Comparison of ENCODE assay signal across 10 mouse cellular contexts in the genomic region with DNA sequence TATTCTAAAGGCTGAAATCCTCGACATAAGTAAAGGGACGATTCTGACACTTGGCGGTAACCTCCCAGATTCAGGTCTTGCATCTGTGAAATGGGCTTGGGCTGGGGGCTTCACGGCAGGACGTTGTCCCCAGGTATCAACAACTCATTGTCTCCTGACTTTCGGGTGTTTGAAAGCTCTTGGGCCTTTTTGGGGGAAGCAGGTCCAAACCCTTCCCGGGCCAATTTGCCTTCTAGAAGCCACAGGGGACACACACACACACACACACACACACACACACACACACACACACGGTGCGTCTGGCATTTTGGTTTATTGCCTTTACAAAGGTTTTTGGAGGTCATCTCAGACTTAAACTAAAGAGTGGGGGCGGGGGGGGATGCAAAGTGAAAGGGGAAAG. TPM values are rescaled to one million over a fixed set of nuclear protein-coding genes. Genes with fewer than 3 reads are reported as not detected.
DNase-seq lines count a peak whose midpoint lies in the region; ATAC-seq and TF ChIP-seq lines count a peak whose summit lies in the region.
"Had no signal": no experiment of that assay in that cellular context is flagged by ENCODE, and none has a peak within 500 bp of the region (broad histone marks: within the 10 kb centered on the region; RNA-seq: fewer than 3 reads in every experiment).

No protein-coding gene starts in this region.

- H3K4me1 ChIP-seq in kidney, postnatal 0 days (replicated peaks; ENCODE audit: insufficient read depth, low read length) = no peaks in the 10 kb centered on the region
- H3K4me1 ChIP-seq in embryonic facial prominence, embryonic 13.5 days = 0 out of 2 replicates have a peak, but pooled peaks cover 10% of the 10 kb centered on the region
- H3K4me1 ChIP-seq in forebrain, postnatal 0 days (ENCODE audit: insufficient read depth) = no peaks in the 10 kb centered on the region

- WGBS in kidney, postnatal 0 days = 1% methylated on average over 10 of the region's 10 CpGs
- WGBS in embryonic facial prominence, embryonic 13.5 days = under 1% methylated on average over 10 of the region's 10 CpGs
- WGBS in forebrain, postnatal 0 days = 5% methylated on average over 10 of the region's 10 CpGs

- H3K4me3 ChIP-seq in kidney, postnatal 0 days (replicated peaks; ENCODE audit: low read depth, low read length) = peak overlapping the region; percentile 4
- H3K4me3 ChIP-seq in embryonic facial prominence, embryonic 13.5 days = peak overlapping the region; percentile 29; the same call in 1 of the 2 replicates
- H3K4me3 ChIP-seq in forebrain, postnatal 0 days (ENCODE audit: low read depth, low read length) = no peak overlapping the region

- H3K36me3 ChIP-seq in kidney, postnatal 0 days (ENCODE audit: insufficient read depth, low read length) = no peaks in the 10 kb centered on the region
- no peaks in the 10 kb centered on the region for H3K36me3 ChIP-seq in embryonic facial prominence, embryonic 13.5 days
- no peaks in the 10 kb centered on the region for H3K36me3 ChIP-seq in forebrain, postnatal 0 days (ENCODE audit: insufficient read depth)
- H3K36me3 ChIP-seq: liver, embryonic 15.5 days had no signal

- H3K9ac ChIP-seq in kidney, postnatal 0 days (ENCODE audit: low read depth, low read length) = no peak overlapping the region
- no peak overlapping the region for H3K9ac ChIP-seq in embryonic facial prominence, embryonic 13.5 days
- no peak overlapping the region for H3K9ac ChIP-seq in forebrain, postnatal 0 days
- H3K9ac ChIP-seq: liver, embryonic 15.5 days had no signal

- peak overlapping the region; percentile 23; the same call in 1 of the 2 replicates for H3K4me2 ChIP-seq in kidney, postnatal 0 days (ENCODE audit: low read length)
- peak overlapping the region; percentile 49 for H3K4me2 ChIP-seq in embryonic facial prominence, embryonic 13.5 days
- peak overlapping the region; percentile 43 for H3K4me2 ChIP-seq in forebrain, postnatal 0 days (ENCODE audit: low read depth)

- DNase-seq in kidney, postnatal 0 days (ENCODE audit: low spot score) = no peak
- DNase-seq in kidney, adult 11 months = no peak
- DNase-seq in forebrain, postnatal 0 days = peak; percentile 51
- peak; percentile 50 for DNase-seq in neural tube, embryonic 10.5 days (ENCODE audit: extremely low spot score, low spot score)
- no peak for DNase-seq in B cell, adult 2 months
- no peak for DNase-seq in thymus, postnatal 25 days
- DNase-seq: kidney, adult 2 months; thymus, adult 18-20 months had no signal

- TF ChIP-seq CTCF in kidney, postnatal 0 days (IDR thresholded peaks at IDR 0.05; ENCODE audit: low read depth) = no peak
- TF ChIP-seq CTCF in forebrain, postnatal 0 days (IDR thresholded peaks at IDR 0.05; ENCODE audit: low read depth) = no peak

- H3K27me3 ChIP-seq in kidney, postnatal 0 days (ENCODE audit: insufficient read depth, low read length) = peaks cover 72% of the 10 kb centered on the region
- H3K27me3 ChIP-seq in embryonic facial prominence, embryonic 13.5 days = peaks cover 94% of the 10 kb centered on the region
- H3K27me3 ChIP-seq in forebrain, postnatal 0 days (ENCODE audit: insufficient read depth, low read length) = peaks cover 69% of the 10 kb centered on the region

- no peak overlapping the region for H3K27ac ChIP-seq in kidney, postnatal 0 days
- no peak overlapping the region for H3K27ac ChIP-seq in embryonic facial prominence, embryonic 13.5 days
- no peak overlapping the region for H3K27ac ChIP-seq in forebrain, postnatal 0 days (ENCODE audit: low read depth, low read length)
- H3K27ac ChIP-seq: liver, embryonic 15.5 days had no signal

- no peaks in the 10 kb centered on the region for H3K9me3 ChIP-seq in kidney, postnatal 0 days (replicated peaks; ENCODE audit: low read length)
- H3K9me3 ChIP-seq in embryonic facial prominence, embryonic 13.5 days = no peaks in the 10 kb centered on the region
- H3K9me3 ChIP-seq in forebrain, postnatal 0 days (ENCODE audit: low read length) = no peaks in the 10 kb centered on the region
- H3K9me3 ChIP-seq: liver, embryonic 15.5 days had no signal

- no peak for ATAC-seq in kidney, postnatal 0 days (replicated peaks; ENCODE audit: low FRiP score, low read depth)
- ATAC-seq in embryonic facial prominence, embryonic 13.5 days (ENCODE audit: insufficient number of reproducible peaks, insufficient read depth, low FRiP score, low TSS enrichment, low read depth) = no peak
- no peak for ATAC-seq in forebrain, postnatal 0 days

RNA-seq across cellular contexts. Expression of a gene that starts 23.6 kb away (rescaled TPM):
- polyA plus RNA-seq in kidney, postnatal 0 days (2015; fragmentation: Nextera tagmentation; extraction: Ambion mirVana) = not detected in 2 replicates
- polyA plus RNA-seq in embryonic facial prominence, embryonic 13.5 days (2015; fragmentation: Nextera tagmentation; extraction: Ambion mirVana) = not detected in 2 replicates
- 4.2 and 7.2 TPM in 2 replicates for total RNA-seq in forebrain, postnatal 0 days (2014; rRNA removed)
- polyA plus RNA-seq in forebrain, postnatal 0 days (2015; fragmentation: Nextera tagmentation; extraction: Ambion mirVana) = 1.8 and 3.2 TPM in 2 replicates
- polyA plus RNA-seq: kidney, adult 2 months; liver, embryonic 15.5 days had no signal

RNA-seq across cellular contexts. Expression of a gene that starts 25.6 kb away (rescaled TPM):
- polyA plus RNA-seq in kidney, postnatal 0 days (2015; fragmentation: Nextera tagmentation; extraction: Ambion mirVana) = not detected in 2 replicates
- polyA plus RNA-seq in embryonic facial prominence, embryonic 13.5 days (2015; fragmentation: Nextera tagmentation; extraction: Ambion mirVana) = not detected in 2 replicates
- total RNA-seq in forebrain, postnatal 0 days (2014; rRNA removed) = 0.08 TPM in 1 of 2 replicates, not detected in the other
- polyA plus RNA-seq in forebrain, postnatal 0 days (2015; fragmentation: Nextera tagmentation; extraction: Ambion mirVana) = 0.08 TPM in 1 of 2 replicates, not detected in the other
- polyA plus RNA-seq: kidney, adult 2 months; liver, embryonic 15.5 days had no signal

Comparison
In these comparisons a context has a peak if more than half of its experiments do, and no peak if none do; other contexts are left out.
1. DNase-seq: peak in forebrain, postnatal 0 days (single experiment) and neural tube, embryonic 10.5 days (single experiment); none in kidney, postnatal 0 days (single experiment), kidney, adult 11 months (single experiment), B cell, adult 2 months (0 of 2) and thymus, postnatal 25 days (single experiment).
2. Peak in every context shown above with its lines, with median percentiles within 50 percentile points of each other: H3K4me2 ChIP-seq.